Mouse (Mus musculus) embryonic facial prominence, embryonic 13.5 days (tissue): ENCODE data around the gene Klf13. TPM values are rescaled to one million over a fixed set of nuclear protein-coding genes. Genes with fewer than 3 reads are reported as not detected.

Experiments used
- ATAC-seq: fragments of 200-750 bp; cut with Nextera tagmentation; 2 replicates; pipeline ENCODE4 v1.8.0; 2017; ENCODE audit warnings: low read depth; ENCODE audit not compliant: insufficient number of reproducible peaks, insufficient read depth, low FRiP score, low TSS enrichment
- H3K27ac ChIP-seq: fragments of 300-500 bp; sonication (generic); 2 replicates; pipeline ENCODE4 v1.5.1; 2015; ENCODE audit warnings: moderate library complexity, mild to moderate bottlenecking, inconsistent platforms
- H3K27me3 ChIP-seq: fragments of 300-500 bp; sonication (generic); 2 replicates; pipeline ENCODE4 v1.6.1; 2015; ENCODE audit warnings: mild to moderate bottlenecking, inconsistent platforms
- H3K36me3 ChIP-seq: fragments of 300-500 bp; sonication (generic); 2 replicates; pipeline ENCODE4 v1.6.1; 2015; ENCODE audit warnings: mild to moderate bottlenecking, inconsistent platforms
- H3K4me1 ChIP-seq: fragments of 300-500 bp; sonication (generic); 2 replicates; pipeline ENCODE4 v1.6.1; 2015; ENCODE audit warnings: inconsistent platforms
- H3K4me2 ChIP-seq: fragments of 300-500 bp; sonication (generic); 2 replicates; pipeline ENCODE4 v1.6.1; 2015; ENCODE audit warnings: moderate library complexity, mild to moderate bottlenecking, inconsistent platforms
- H3K4me3 ChIP-seq: fragments of 300-500 bp; sonication (generic); 2 replicates; pipeline ENCODE4 v1.5.1; 2015; ENCODE audit warnings: mild to moderate bottlenecking, inconsistent platforms
- H3K9ac ChIP-seq: fragments of 300-500 bp; sonication (generic); 2 replicates; pipeline ENCODE4 v1.6.1; 2015; ENCODE audit warnings: mild to moderate bottlenecking, inconsistent platforms
- H3K9me3 ChIP-seq: fragments of 300-500 bp; sonication (generic); 2 replicates; pipeline ENCODE4 v1.6.1; 2016; ENCODE audit warnings: inconsistent platforms
- WGBS: fragments of 180-500 bp; shearing (Covaris S2); methylation state at CpG from one replicate; pipeline ENCODE4 v1.1.7; 2015; ENCODE audit warnings: mixed read lengths; 5-methylcytosine and 5-hydroxymethylcytosine counted together
- polyA plus RNA-seq: library from polyadenylated mRNA; unstranded; fragments of >200 nt; fragmentation: Nextera tagmentation; extraction: Ambion mirVana; gene quantifications from 2 replicates; pipeline ENCODE4 v1.2.1, GENCODE M21; 2015

Klf13 gene
- polyA plus RNA-seq, 1 experiment from 2014 or later, result 23.0 TPM

GRCm38 (mm10) chr7:63921909-63922562 is 16.7 kb downstream of the Klf13 start:
- Histone ChIP-seq H3K9ac (no peak overlapping the region), H3K27ac (no peak overlapping the region), H3K9me3 (no peaks in the 10 kb centered on the region), H3K27me3 (no peaks in the 10 kb centered on the region), H3K4me3 (no peak overlapping the region), H3K36me3 (no peaks in the 10 kb centered on the region), H3K4me1 (peaks cover 42% of the 10 kb centered on the region), H3K4me2 (no peak overlapping the region)
- ATAC-seq, result no peak
- WGBS, result 68% methylated on average over 8 of the region's 8 CpGs

- Histone ChIP-seq H3K9me3 (no peaks in the 10 kb centered on the region), H3K4me2 (no peak overlapping the region), H3K4me1 (peaks cover 15% of the 10 kb centered on the region), H3K4me3 (no peak overlapping the region), H3K27ac (no peak overlapping the region), H3K36me3 (no peaks in the 10 kb centered on the region), H3K9ac (no peak overlapping the region), H3K27me3 (no peaks in the 10 kb centered on the region)
- WGBS, result 88% methylated on average over 12 of the region's 12 CpGs
- ATAC-seq, result no peak
Observed at GRCm38 (mm10) chr7:63918771-63919768, 19.6 kb downstream of the Klf13 start.

GRCm38 (mm10) chr7:63917693-63918092 is 21.0 kb downstream of the Klf13 start:
- no peaks in the 10 kb centered on the region for H3K36me3 ChIP-seq
- H3K4me3 ChIP-seq, result no peak overlapping the region
- no peak overlapping the region for H3K27ac ChIP-seq
- H3K27me3 ChIP-seq, result no peaks in the 10 kb centered on the region
- ATAC-seq, result no peak
- 71% methylated on average over 6 of the region's 6 CpGs for WGBS
- no peak overlapping the region for H3K4me2 ChIP-seq
- no peaks in the 10 kb centered on the region for H3K9me3 ChIP-seq
- H3K9ac ChIP-seq, result no peak overlapping the region
- peaks cover 23% of the 10 kb centered on the region for H3K4me1 ChIP-seq

- no peaks in the 10 kb centered on the region for H3K9me3 ChIP-seq
- H3K4me2 ChIP-seq, result no peak within 1 kb of the TSS
- no peak within 1 kb of the TSS for H3K9ac ChIP-seq
- no peaks in the 10 kb centered on the region for H3K36me3 ChIP-seq
- WGBS, result 88% methylated on average over 6 of the region's 6 CpGs
- peaks cover 27% of the 10 kb centered on the region for H3K4me1 ChIP-seq
- H3K27ac ChIP-seq, result no peak within 1 kb of the TSS
- no peaks in the 10 kb centered on the region for H3K27me3 ChIP-seq
- H3K4me3 ChIP-seq, result no peak within 1 kb of the TSS
- no peak for ATAC-seq
Observed at GRCm38 (mm10) chr7:63916268-63916907, 22.3 kb downstream of the Klf13 start, which contains the start of gene E030018B13Rik. TSS of gene E030018B13Rik (plus strand) at chr7:63916857.

- Histone ChIP-seq H3K36me3 (no peaks in the 10 kb centered on the region), H3K9ac (no peak overlapping the region), H3K4me2 (no peak overlapping the region), H3K4me1 (peaks cover 40% of the 10 kb centered on the region), H3K9me3 (no peaks in the 10 kb centered on the region), H3K4me3 (no peak overlapping the region), H3K27ac (no peak overlapping the region), H3K27me3 (no peaks in the 10 kb centered on the region)
- WGBS, result 91% methylated on average over 2 of the region's 2 CpGs
- ATAC-seq, result no peak
Observed at GRCm38 (mm10) chr7:63914891-63915290, 23.8 kb downstream of the Klf13 start.

- no peak for ATAC-seq
- WGBS, result 55% methylated on average over 10 of the region's 10 CpGs
- no peaks in the 10 kb centered on the region for H3K27me3 ChIP-seq
- no peaks in the 10 kb centered on the region for H3K36me3 ChIP-seq
- peaks cover 39% of the 10 kb centered on the region for H3K4me1 ChIP-seq
- H3K4me2 ChIP-seq, result no peak overlapping the region
- H3K4me3 ChIP-seq, result no peak overlapping the region
- H3K27ac ChIP-seq, result no peak overlapping the region
- no peak overlapping the region for H3K9ac ChIP-seq
- no peaks in the 10 kb centered on the region for H3K9me3 ChIP-seq
Observed at GRCm38 (mm10) chr7:63913724-63914692, 24.7 kb downstream of the Klf13 start.

GRCm38 (mm10) chr7:63912924-63913723 is 25.6 kb downstream of the Klf13 start:
- H3K27me3 ChIP-seq, result no peaks in the 10 kb centered on the region
- no peaks in the 10 kb centered on the region for H3K9me3 ChIP-seq
- no peak for ATAC-seq
- H3K4me3 ChIP-seq, result no peak overlapping the region
- no peak overlapping the region for H3K9ac ChIP-seq
- H3K4me2 ChIP-seq, result no peak overlapping the region
- H3K36me3 ChIP-seq, result no peaks in the 10 kb centered on the region
- H3K27ac ChIP-seq, result no peak overlapping the region
- 48% methylated on average over 12 of the region's 12 CpGs for WGBS
- peaks cover 48% of the 10 kb centered on the region for H3K4me1 ChIP-seq

GRCm38 (mm10) chr7:63912234-63912810 is 26.4 kb downstream of the Klf13 start:
- Histone ChIP-seq H3K4me3 (no peak overlapping the region), H3K4me1 (peaks cover 50% of the 10 kb centered on the region), H3K4me2 (no peak overlapping the region), H3K27ac (peak overlapping the region; percentile 5), H3K36me3 (no peaks in the 10 kb centered on the region), H3K9me3 (no peaks in the 10 kb centered on the region), H3K9ac (0 out of 2 replicates have a peak overlapping the region, but pooled peaks have one; percentile 16), H3K27me3 (no peaks in the 10 kb centered on the region)
- 37% methylated on average over 7 of the region's 7 CpGs for WGBS
- no peak for ATAC-seq

- H3K9me3 ChIP-seq, result no peaks in the 10 kb centered on the region
- no peak overlapping the region for H3K4me3 ChIP-seq
- peaks cover 50% of the 10 kb centered on the region for H3K4me1 ChIP-seq
- no peaks in the 10 kb centered on the region for H3K36me3 ChIP-seq
- no peaks in the 10 kb centered on the region for H3K27me3 ChIP-seq
- H3K9ac ChIP-seq, result no peak overlapping the region
- ATAC-seq, result no peak
- no peak overlapping the region for H3K4me2 ChIP-seq
- H3K27ac ChIP-seq, result peak overlapping the region; percentile 5
- WGBS, result 52% methylated on average over 8 of the region's 8 CpGs
Observed at GRCm38 (mm10) chr7:63911383-63912233, 27.1 kb downstream of the Klf13 start.
